Mouse (Mus musculus): ENCODE results near the gene Abcd3. TPM values are rescaled to one million over a fixed set of nuclear protein-coding genes. Genes with fewer than 3 reads are reported as not detected.

The Abcd3 gene
- polyA plus RNA-seq, 2 experiments = 6.1 to 16.5 TPM

GRCm38 (mm10) chr3:121844013-121844412 lies 28.9 kb upstream of the Abcd3 start:
- TF ChIP-seq EP300 (IDR thresholded peaks at IDR 0.05; ENCODE audit: low read depth) (no peak), CTCF (IDR thresholded peaks at IDR 0.05; ENCODE audit: low read depth) (no peak)
- WGBS (ENCODE audit: insufficient replicate concordance) = 55% methylated on average over 3 of the region's 3 CpGs

GRCm38 (mm10) chr3:121843254-121843653 lies 28.2 kb upstream of the Abcd3 start:
- no peak overlapping the region for H3K4me2 ChIP-seq (ENCODE audit: low read depth)

More at GRCm38 (mm10) chr3:121844013-121844412, 28.9 kb upstream of the Abcd3 start:
- no peak overlapping the region for H3K4me3 ChIP-seq (ENCODE audit: insufficient read depth in 1 of 2, low read depth in 2 of 2, low read length in 2 of 2)
- ATAC-seq (ENCODE audit: insufficient read depth) (no peak), DNase-seq (ENCODE audit: low read depth in 3 of 3, low spot score in 3 of 3) (no peak)
- H3K9ac ChIP-seq (replicated peaks) = no peak overlapping the region
- peaks cover 0 to 2% of the 10 kb centered on the region in 2 experiments; a peak in 1 of 4 replicates for H3K4me1 ChIP-seq (replicated peaks; ENCODE audit: control insufficient read depth in 2 of 2, insufficient read depth in 2 of 2, low read length in 1 of 2)
- no peak overlapping the region for H3K4me2 ChIP-seq (ENCODE audit: low read depth)
- no peaks in the 10 kb centered on the region for H3K9me3 ChIP-seq (ENCODE audit: control insufficient read depth, low read length)
- H3K27ac ChIP-seq = no peak overlapping the region
- no peaks in the 10 kb centered on the region for H3K27me3 ChIP-seq (ENCODE audit: control insufficient read depth, insufficient read depth, low read length)
- no peaks in the 10 kb centered on the region for H3K36me3 ChIP-seq (replicated peaks; ENCODE audit: control insufficient read depth, insufficient read depth, low read depth)

GRCm38 (mm10) chr3:121842306-121842860 lies 27.3 kb upstream of the Abcd3 start:
- no peak overlapping the region for H3K4me3 ChIP-seq (ENCODE audit: insufficient read depth in 1 of 2, low read depth in 2 of 2, low read length in 2 of 2)
- TF ChIP-seq EP300 (IDR thresholded peaks at IDR 0.05; ENCODE audit: low read depth) = no peak
- TF ChIP-seq CTCF (IDR thresholded peaks at IDR 0.05; ENCODE audit: low read depth) = no peak
- no peaks in the 10 kb centered on the region for H3K36me3 ChIP-seq (replicated peaks; ENCODE audit: control insufficient read depth, insufficient read depth, low read depth)
- H3K4me1 ChIP-seq (replicated peaks; ENCODE audit: control insufficient read depth in 2 of 2, insufficient read depth in 2 of 2, low read length in 1 of 2) = peaks cover 0 to 2% of the 10 kb centered on the region in 2 experiments; a peak in 1 of 4 replicates
- DNase-seq (ENCODE audit: low read depth in 3 of 3, low spot score in 3 of 3) (no peak), ATAC-seq (ENCODE audit: insufficient read depth) (no peak)
- H3K4me2 ChIP-seq (ENCODE audit: low read depth) = no peak overlapping the region
- no peak overlapping the region for H3K27ac ChIP-seq
- H3K9ac ChIP-seq (replicated peaks) = no peak overlapping the region
- no peaks in the 10 kb centered on the region for H3K27me3 ChIP-seq (ENCODE audit: control insufficient read depth, insufficient read depth, low read length)
- H3K9me3 ChIP-seq (ENCODE audit: control insufficient read depth, low read length) = no peaks in the 10 kb centered on the region
- 34% methylated on average over 7 of the region's 7 CpGs for WGBS (ENCODE audit: insufficient replicate concordance)

More at GRCm38 (mm10) chr3:121843254-121843653, 28.2 kb upstream of the Abcd3 start:
- no peak for TF ChIP-seq EP300 (IDR thresholded peaks at IDR 0.05; ENCODE audit: low read depth)
- Histone ChIP-seq H3K36me3 (replicated peaks; ENCODE audit: control insufficient read depth, insufficient read depth, low read depth) (no peaks in the 10 kb centered on the region), H3K4me1 (replicated peaks; ENCODE audit: control insufficient read depth in 2 of 2, insufficient read depth in 2 of 2, low read length in 1 of 2) (peaks cover 0 to 2% of the 10 kb centered on the region in 2 experiments; a peak in 1 of 4 replicates), H3K27me3 (ENCODE audit: control insufficient read depth, insufficient read depth, low read length) (no peaks in the 10 kb centered on the region), H3K9me3 (ENCODE audit: control insufficient read depth, low read length) (no peaks in the 10 kb centered on the region), H3K9ac (replicated peaks) (no peak overlapping the region), H3K4me3 (ENCODE audit: insufficient read depth in 1 of 2, low read depth in 2 of 2, low read length in 2 of 2) (no peak overlapping the region), H3K27ac (no peak overlapping the region)
- ATAC-seq (ENCODE audit: insufficient read depth) = no peak
- no peak for DNase-seq (ENCODE audit: low read depth in 3 of 3, low spot score in 3 of 3)
- 60% methylated on average over 5 of the region's 5 CpGs for WGBS (ENCODE audit: insufficient replicate concordance)

- no peaks in the 10 kb centered on the region for H3K27me3 ChIP-seq (ENCODE audit: control insufficient read depth, insufficient read depth, low read length)
- no peak overlapping the region for H3K4me2 ChIP-seq (ENCODE audit: low read depth)
- no peak overlapping the region for H3K9ac ChIP-seq (replicated peaks)
- H3K27ac ChIP-seq = no peak overlapping the region
- peaks cover 0 to 2% of the 10 kb centered on the region in 2 experiments; a peak in 1 of 4 replicates for H3K4me1 ChIP-seq (replicated peaks; ENCODE audit: control insufficient read depth in 2 of 2, insufficient read depth in 2 of 2, low read length in 1 of 2)
- no peaks in the 10 kb centered on the region for H3K36me3 ChIP-seq (replicated peaks; ENCODE audit: control insufficient read depth, insufficient read depth, low read depth)
- no peak overlapping the region for H3K4me3 ChIP-seq (ENCODE audit: insufficient read depth in 1 of 2, low read depth in 2 of 2, low read length in 2 of 2)
- DNase-seq (ENCODE audit: low read depth in 3 of 3, low spot score in 3 of 3) = no peak
- ATAC-seq (ENCODE audit: insufficient read depth) = no peak
- H3K9me3 ChIP-seq (ENCODE audit: control insufficient read depth, low read length) = no peaks in the 10 kb centered on the region
- 47% methylated on average over 9 of the region's 9 CpGs for WGBS (ENCODE audit: insufficient replicate concordance)
- TF ChIP-seq CTCF (IDR thresholded peaks at IDR 0.05; ENCODE audit: low read depth) (no peak), EP300 (IDR thresholded peaks at IDR 0.05; ENCODE audit: low read depth) (no peak)
Measured at GRCm38 (mm10) chr3:121841412-121842014, 26.4 kb upstream of the Abcd3 start.

- ATAC-seq (ENCODE audit: insufficient read depth) = no peak
Measured at GRCm38 (mm10) chr3:121840351-121840750, 25.2 kb upstream of the Abcd3 start.

More at GRCm38 (mm10) chr3:121840351-121840750, 25.2 kb upstream of the Abcd3 start:
- Histone ChIP-seq H3K4me2 (ENCODE audit: low read depth) (no peak overlapping the region), H3K4me1 (replicated peaks; ENCODE audit: control insufficient read depth in 2 of 2, insufficient read depth in 2 of 2, low read length in 1 of 2) (peaks cover 0 to 2% of the 10 kb centered on the region in 2 experiments; a peak in 1 of 4 replicates), H3K36me3 (replicated peaks; ENCODE audit: control insufficient read depth, insufficient read depth, low read depth) (no peaks in the 10 kb centered on the region), H3K9me3 (ENCODE audit: control insufficient read depth, low read length) (no peaks in the 10 kb centered on the region), H3K4me3 (ENCODE audit: insufficient read depth in 1 of 2, low read depth in 2 of 2, low read length in 2 of 2) (no peak overlapping the region), H3K9ac (replicated peaks) (no peak overlapping the region), H3K27me3 (ENCODE audit: control insufficient read depth, insufficient read depth, low read length) (no peaks in the 10 kb centered on the region), H3K27ac (no peak overlapping the region)
- no peak for DNase-seq (ENCODE audit: low read depth in 3 of 3, low spot score in 3 of 3)
- WGBS (ENCODE audit: insufficient replicate concordance) = 65% methylated on average over 8 of the region's 8 CpGs
- TF ChIP-seq EP300 (IDR thresholded peaks at IDR 0.05; ENCODE audit: low read depth) (no peak), CTCF (IDR thresholded peaks at IDR 0.05; ENCODE audit: low read depth) (no peak)

Measured in liver, embryonic 14.5 days (tissue).